Mouse (Mus musculus): ENCODE measurements around the gene Fas. TPM values are rescaled to one million over a fixed set of nuclear protein-coding genes. Genes with fewer than 3 reads are reported as not detected.

Fas gene
- polyA plus RNA-seq, 1 experiment from 2014 or later = 5.8 TPM

DNA sequence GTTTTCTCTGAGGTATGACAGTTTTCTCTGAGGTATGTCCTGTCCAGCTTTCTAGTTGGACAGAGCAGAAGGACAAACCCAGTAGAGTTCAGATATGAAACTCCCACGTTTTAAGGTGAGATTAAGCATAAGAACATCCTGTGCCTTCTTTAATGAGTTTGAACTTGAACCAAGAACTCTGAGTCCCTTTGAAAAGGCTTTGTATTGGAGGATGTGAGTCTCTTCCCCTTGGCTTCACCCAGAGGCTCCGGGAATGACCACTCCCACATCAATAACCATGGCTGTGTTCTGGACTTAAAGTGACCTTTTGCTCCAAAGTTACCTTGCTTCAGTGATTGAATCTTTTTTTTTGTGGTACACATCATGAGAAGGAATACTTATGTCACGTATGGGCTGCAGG is 37.6 kb downstream of the Fas start:
- Histone ChIP-seq H3K36me3 (ENCODE audit: control insufficient read depth, insufficient read depth, low read length) (no peaks in the 10 kb centered on the region), H3K27me3 (replicated peaks; ENCODE audit: control insufficient read depth, insufficient read depth, low read length) (no peaks in the 10 kb centered on the region), H3K9me3 (ENCODE audit: control insufficient read depth, low read length) (no peaks in the 10 kb centered on the region), H3K27ac (ENCODE audit: low read length) (no peak overlapping the region), H3K4me2 (ENCODE audit: low read depth, low read length) (no peak overlapping the region), H3K4me3 (ENCODE audit: low read length) (no peak overlapping the region), H3K9ac (ENCODE audit: low read depth, low read length) (no peak overlapping the region), H3K4me1 (ENCODE audit: control insufficient read depth, insufficient read depth, low read length) (no peaks in the 10 kb centered on the region)
- no peak for ATAC-seq
- 58% methylated on average over 3 of the region's 3 CpGs for WGBS

DNA sequence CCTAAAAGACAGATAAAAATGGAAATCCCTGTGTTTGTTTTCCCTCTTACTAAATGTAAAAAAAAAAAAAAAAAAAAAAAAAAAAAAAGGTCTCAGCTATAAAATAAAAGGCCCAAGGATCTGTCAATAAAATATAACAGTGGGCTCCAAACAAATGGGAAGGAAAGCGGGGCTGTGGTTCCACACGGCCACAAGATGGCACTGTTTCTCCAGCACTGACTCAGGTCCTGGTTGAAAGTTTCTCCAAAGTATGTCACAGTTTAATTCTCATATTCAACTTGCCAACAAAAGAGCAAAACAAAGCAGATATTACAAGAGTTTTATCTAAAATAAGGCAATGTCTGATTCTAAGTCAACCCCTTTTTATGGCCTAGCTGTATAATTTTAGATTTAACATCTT is 43.8 kb downstream of the Fas start:
- WGBS = 1% methylated on average over 2 of the region's 2 CpGs
- no peak overlapping the region for H3K27ac ChIP-seq (ENCODE audit: low read length)

DNA sequence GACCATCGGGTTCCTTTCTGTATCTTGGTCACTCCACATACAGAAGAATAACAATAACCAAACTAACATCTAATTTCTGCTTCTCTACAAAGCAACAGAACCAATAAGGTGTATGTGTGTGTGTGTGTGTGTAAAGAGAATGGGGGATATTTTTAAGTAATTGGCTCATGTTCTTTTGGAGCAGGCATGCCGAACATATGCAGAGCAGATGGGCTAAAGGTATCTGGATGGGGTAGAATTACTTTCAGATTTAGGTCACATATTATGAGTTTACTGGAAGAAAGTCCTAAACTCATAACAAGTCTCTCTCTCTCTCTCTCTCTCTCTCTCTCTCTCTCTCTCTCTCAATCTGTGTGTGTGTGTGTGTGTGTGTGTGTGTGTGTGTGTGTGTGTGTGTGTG is 54.2 kb downstream of the Fas start:
- no peaks in the 10 kb centered on the region for H3K27me3 ChIP-seq (replicated peaks; ENCODE audit: control insufficient read depth, insufficient read depth, low read length)
- no peaks in the 10 kb centered on the region for H3K36me3 ChIP-seq (ENCODE audit: control insufficient read depth, insufficient read depth, low read length)
- H3K4me2 ChIP-seq (ENCODE audit: low read depth, low read length) = no peak overlapping the region
- H3K9me3 ChIP-seq (ENCODE audit: control insufficient read depth, low read length) = no peaks in the 10 kb centered on the region
- no peaks in the 10 kb centered on the region for H3K4me1 ChIP-seq (ENCODE audit: control insufficient read depth, insufficient read depth, low read length)
- no peak overlapping the region for H3K4me3 ChIP-seq (ENCODE audit: low read length)
- no peak overlapping the region for H3K27ac ChIP-seq (ENCODE audit: low read length)
- ATAC-seq = no peak
- no peak overlapping the region for H3K9ac ChIP-seq (ENCODE audit: low read depth, low read length)
- WGBS = 86% methylated on average over 2 of the region's 2 CpGs

More for the DNA sequence above, 43.8 kb downstream of the Fas start:
- ATAC-seq = no peak
- no peak overlapping the region for H3K4me2 ChIP-seq (ENCODE audit: low read depth, low read length)
- no peaks in the 10 kb centered on the region for H3K36me3 ChIP-seq (ENCODE audit: control insufficient read depth, insufficient read depth, low read length)
- H3K4me1 ChIP-seq (ENCODE audit: control insufficient read depth, insufficient read depth, low read length) = no peaks in the 10 kb centered on the region
- H3K9me3 ChIP-seq (ENCODE audit: control insufficient read depth, low read length) = no peaks in the 10 kb centered on the region
- no peak overlapping the region for H3K9ac ChIP-seq (ENCODE audit: low read depth, low read length)
- no peak overlapping the region for H3K4me3 ChIP-seq (ENCODE audit: low read length)
- H3K27me3 ChIP-seq (replicated peaks; ENCODE audit: control insufficient read depth, insufficient read depth, low read length) = no peaks in the 10 kb centered on the region

DNA sequence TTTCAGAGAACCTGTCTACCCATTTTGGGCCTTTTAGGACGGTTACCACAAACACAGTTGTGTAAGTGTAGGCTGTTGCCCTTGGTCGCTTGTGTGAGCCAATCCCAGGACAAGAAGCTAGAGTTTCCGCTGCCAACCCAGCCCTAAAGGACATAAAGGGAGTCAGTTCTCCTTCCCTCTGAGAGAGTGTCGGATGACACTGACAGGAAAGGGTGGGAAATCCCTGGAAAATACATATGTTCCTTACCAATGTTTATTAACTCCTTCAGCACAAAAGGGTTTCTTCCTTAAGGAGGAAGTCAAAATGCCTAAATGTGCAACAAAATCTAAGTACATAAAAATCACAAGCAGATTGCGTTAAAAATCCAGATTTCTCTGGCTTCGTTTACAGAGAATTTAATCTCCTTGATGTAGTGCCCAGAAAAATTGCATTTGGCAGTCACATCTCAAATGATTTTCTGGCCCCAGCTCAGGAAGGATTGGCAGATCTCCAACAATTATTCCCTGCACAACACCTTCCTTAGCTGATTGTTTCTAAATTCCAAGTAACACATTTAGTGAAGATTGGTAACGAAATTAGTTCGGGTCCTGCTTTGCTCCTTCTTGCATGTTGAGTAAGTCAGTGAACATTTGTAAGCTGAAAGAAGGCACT is 55.3 kb downstream of the Fas start:
- ATAC-seq = no peak
- Histone ChIP-seq H3K27me3 (replicated peaks; ENCODE audit: control insufficient read depth, insufficient read depth, low read length) (no peaks in the 10 kb centered on the region), H3K9ac (ENCODE audit: low read depth, low read length) (no peak overlapping the region), H3K4me3 (ENCODE audit: low read length) (no peak overlapping the region), H3K36me3 (ENCODE audit: control insufficient read depth, insufficient read depth, low read length) (no peaks in the 10 kb centered on the region), H3K4me2 (ENCODE audit: low read depth, low read length) (no peak overlapping the region), H3K9me3 (ENCODE audit: control insufficient read depth, low read length) (no peaks in the 10 kb centered on the region), H3K4me1 (ENCODE audit: control insufficient read depth, insufficient read depth, low read length) (no peaks in the 10 kb centered on the region), H3K27ac (ENCODE audit: low read length) (0 out of 2 replicates have a peak overlapping the region, but pooled peaks have one; percentile 37)
- 45% methylated on average over 8 of the region's 8 CpGs for WGBS

DNA sequence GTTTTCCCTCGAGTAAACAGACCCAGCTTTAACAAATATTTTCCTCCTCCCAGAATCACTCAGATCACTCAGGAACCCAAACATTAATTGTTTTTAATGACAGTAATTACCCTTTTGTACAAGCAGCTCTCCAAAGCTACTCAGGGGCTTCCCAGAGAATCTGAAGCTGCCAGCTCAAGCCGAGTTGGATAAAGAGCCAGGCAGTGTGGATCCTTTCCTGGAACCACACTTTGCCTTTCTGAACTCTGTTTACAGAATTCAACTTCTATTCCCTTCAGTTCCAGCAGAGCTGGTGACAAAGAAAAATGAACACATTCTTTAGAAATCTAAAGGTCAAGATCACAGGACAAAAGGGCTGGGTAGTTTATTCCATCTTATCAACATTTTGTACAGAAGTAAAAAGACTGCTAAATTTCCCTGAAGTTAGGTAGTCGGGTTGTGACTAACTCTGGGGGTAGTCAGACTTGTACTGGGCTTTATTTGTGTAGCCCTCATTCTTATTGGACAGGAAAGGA is 62.9 kb downstream of the Fas start:
- Histone ChIP-seq H3K9ac (ENCODE audit: low read depth, low read length) (no peak overlapping the region), H3K4me2 (ENCODE audit: low read depth, low read length) (no peak overlapping the region), H3K4me3 (ENCODE audit: low read length) (no peak overlapping the region), H3K9me3 (ENCODE audit: control insufficient read depth, low read length) (no peaks in the 10 kb centered on the region), H3K36me3 (ENCODE audit: control insufficient read depth, insufficient read depth, low read length) (no peaks in the 10 kb centered on the region), H3K27me3 (replicated peaks; ENCODE audit: control insufficient read depth, insufficient read depth, low read length) (no peaks in the 10 kb centered on the region), H3K4me1 (ENCODE audit: control insufficient read depth, insufficient read depth, low read length) (no peaks in the 10 kb centered on the region), H3K27ac (ENCODE audit: low read length) (no peak overlapping the region)
- 17% methylated on average over 3 of the region's 3 CpGs for WGBS
- ATAC-seq = no peak

DNA sequence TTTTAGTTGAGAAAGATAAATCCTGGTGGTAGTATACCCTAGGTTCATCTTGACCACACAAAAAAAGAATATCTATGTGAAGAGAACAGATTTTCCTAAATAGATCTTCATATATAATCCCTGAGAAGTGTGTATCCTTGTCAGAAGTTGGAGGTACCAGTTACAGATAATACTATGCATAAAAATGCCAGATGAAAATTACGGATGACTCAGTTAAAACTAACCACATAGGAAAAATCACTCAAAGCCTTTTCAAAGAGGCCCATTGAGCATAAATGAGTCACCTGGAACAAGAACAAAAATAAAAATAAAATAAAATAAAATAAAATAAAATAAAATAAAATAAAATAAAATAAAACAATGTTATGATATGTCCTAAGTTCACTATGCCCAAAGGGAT is 72.2 kb downstream of the Fas start:
- H3K4me1 ChIP-seq (ENCODE audit: control insufficient read depth, insufficient read depth, low read length) = no peaks in the 10 kb centered on the region
- WGBS = 98% methylated on average over 1 of the region's 1 CpGs
- no peaks in the 10 kb centered on the region for H3K27me3 ChIP-seq (replicated peaks; ENCODE audit: control insufficient read depth, insufficient read depth, low read length)
- H3K36me3 ChIP-seq (ENCODE audit: control insufficient read depth, insufficient read depth, low read length) = no peaks in the 10 kb centered on the region
- no peak overlapping the region for H3K27ac ChIP-seq (ENCODE audit: low read length)
- no peak for ATAC-seq
- H3K9ac ChIP-seq (ENCODE audit: low read depth, low read length) = no peak overlapping the region
- H3K4me2 ChIP-seq (ENCODE audit: low read depth, low read length) = no peak overlapping the region
- H3K9me3 ChIP-seq (ENCODE audit: control insufficient read depth, low read length) = 0 out of 2 replicates have a peak, but pooled peaks cover 5% of the 10 kb centered on the region
- no peak overlapping the region for H3K4me3 ChIP-seq (ENCODE audit: low read length)

DNA sequence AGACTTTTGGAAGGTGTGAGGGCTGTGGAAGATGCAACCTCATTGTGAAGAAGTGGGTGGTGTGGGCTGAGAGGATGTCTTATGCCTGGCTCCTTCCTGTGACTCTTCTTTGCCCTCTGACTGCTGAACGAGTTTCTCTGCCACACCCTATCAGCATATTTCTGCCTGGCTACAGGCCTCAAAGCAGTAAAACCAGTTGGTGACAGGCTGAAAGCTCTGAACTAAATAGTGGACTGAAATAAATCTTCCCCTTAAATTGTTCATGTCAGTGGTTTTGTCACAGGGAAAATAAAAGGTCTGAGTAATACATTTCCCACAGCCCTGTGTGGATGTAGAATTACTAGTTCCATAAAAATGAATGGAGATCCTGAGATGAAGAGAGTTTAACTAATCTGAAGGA is 79.1 kb downstream of the Fas start:
- Histone ChIP-seq H3K4me2 (ENCODE audit: low read depth, low read length) (no peak overlapping the region), H3K4me1 (ENCODE audit: control insufficient read depth, insufficient read depth, low read length) (no peaks in the 10 kb centered on the region), H3K4me3 (ENCODE audit: low read length) (no peak overlapping the region), H3K9ac (ENCODE audit: low read depth, low read length) (no peak overlapping the region), H3K27ac (ENCODE audit: low read length) (no peak overlapping the region), H3K27me3 (replicated peaks; ENCODE audit: control insufficient read depth, insufficient read depth, low read length) (no peaks in the 10 kb centered on the region), H3K9me3 (ENCODE audit: control insufficient read depth, low read length) (no peaks in the 10 kb centered on the region), H3K36me3 (ENCODE audit: control insufficient read depth, insufficient read depth, low read length) (no peaks in the 10 kb centered on the region)
- peak; percentile 85 for ATAC-seq
- WGBS = 7% methylated on average over 1 of the region's 1 CpGs

DNA sequence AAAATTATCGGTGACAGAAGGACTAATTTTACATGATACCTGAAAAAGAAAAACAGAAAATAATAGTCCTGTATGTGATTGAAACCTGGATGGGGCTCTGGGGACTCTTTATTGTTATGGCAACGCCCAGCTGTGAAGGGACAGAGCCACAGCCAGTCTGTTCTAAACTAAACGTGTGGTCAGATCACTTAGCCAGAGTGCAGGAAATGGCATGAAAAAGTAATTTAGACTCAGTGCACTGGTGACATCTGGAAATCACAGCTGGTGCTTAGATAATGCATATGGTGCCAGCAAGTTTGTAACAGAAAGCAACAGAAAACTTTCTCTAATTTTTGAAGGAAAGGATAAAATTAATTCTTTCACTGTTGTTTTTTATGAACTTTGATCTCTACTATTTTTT is 79.9 kb downstream of the Fas start:
- 41% methylated on average over 3 of the region's 3 CpGs for WGBS
- H3K9me3 ChIP-seq (ENCODE audit: control insufficient read depth, low read length) = no peaks in the 10 kb centered on the region
- no peaks in the 10 kb centered on the region for H3K27me3 ChIP-seq (replicated peaks; ENCODE audit: control insufficient read depth, insufficient read depth, low read length)
- no peaks in the 10 kb centered on the region for H3K36me3 ChIP-seq (ENCODE audit: control insufficient read depth, insufficient read depth, low read length)
- H3K9ac ChIP-seq (ENCODE audit: low read depth, low read length) = no peak overlapping the region
- H3K4me3 ChIP-seq (ENCODE audit: low read length) = no peak overlapping the region
- no peak overlapping the region for H3K27ac ChIP-seq (ENCODE audit: low read length)
- no peaks in the 10 kb centered on the region for H3K4me1 ChIP-seq (ENCODE audit: control insufficient read depth, insufficient read depth, low read length)
- no peak overlapping the region for H3K4me2 ChIP-seq (ENCODE audit: low read depth, low read length)
- ATAC-seq = peak; percentile 28; the same call in 1 of the 2 replicates

Data from intestine, embryonic 16.5 days (tissue).